Mouse (Mus musculus) CD4-positive, CD25-positive, alpha-beta regulatory T cell (primary cell): ENCODE measurements around the gene Rxfp2. TPM values are rescaled to one million over a fixed set of nuclear protein-coding genes. Genes with fewer than 3 reads are reported as not detected.

Experiments used
- polyA plus RNA-seq: library from polyadenylated mRNA; unstranded; fragments of 100-300 nt; shearing (Covaris generic); gene quantifications from one replicate; pipeline ENCODE4 v1.2.1, GENCODE M21; 2017

Rxfp2 gene
- not detected for polyA plus RNA-seq

GRCm38 (mm10) chr5:150018656-150019055 lies at the start of gene Rxfp2:
Gene Rxfp2, plus strand, starts transcription at chr5:150018675.

DNA sequence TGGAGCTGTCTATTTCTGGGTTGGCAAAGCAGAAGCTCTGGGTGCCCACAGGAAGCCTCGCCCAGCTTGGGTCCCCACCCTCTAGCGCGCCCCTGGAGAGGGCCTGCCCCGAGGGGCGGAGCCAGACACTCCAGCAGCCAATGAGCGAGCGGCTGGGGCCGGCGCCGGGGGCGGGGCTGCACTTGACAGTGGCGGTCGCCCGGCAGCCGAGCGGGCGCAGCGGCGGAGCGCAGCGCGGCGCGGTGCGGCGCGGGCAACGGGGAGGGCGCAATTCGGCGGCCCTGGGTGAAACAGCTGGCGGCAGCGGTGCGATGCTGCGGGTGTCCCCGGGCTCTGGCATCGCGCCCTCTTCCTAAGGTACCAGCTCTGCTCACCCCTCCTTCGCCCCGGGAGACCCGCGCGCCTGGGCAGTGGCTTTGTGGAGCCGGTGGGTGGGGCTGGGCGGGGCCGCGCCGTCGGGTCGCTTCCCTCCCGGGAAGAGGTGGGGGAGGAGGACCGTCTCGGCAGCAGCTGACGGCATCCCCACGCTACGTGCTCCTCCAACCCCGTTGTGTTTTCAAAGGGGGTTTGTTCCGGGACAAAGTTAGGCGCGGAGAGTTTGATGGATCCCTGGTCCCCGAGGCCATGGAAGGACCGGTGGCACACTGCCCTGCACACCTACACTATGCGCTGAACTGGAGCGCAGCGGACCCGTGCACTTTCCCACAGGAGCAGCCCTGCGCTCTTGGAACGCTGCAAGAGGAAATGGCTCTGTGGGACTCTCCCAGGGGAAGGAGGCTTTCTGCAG lies 100.2 kb downstream of the Rxfp2 start, which contains the start of gene Fry:
Gene Fry, plus strand, starts transcription at position 191 of the 787 bp plus-strand sequence.

Other genes with a start within 250 kb of the Rxfp2 start
- 20.1 TPM for gene Fry, start 100.0 kb downstream of the Rxfp2 start, polyA plus RNA-seq